Mouse (Mus musculus): ENCODE data around the gene Zfp827.

The Zfp827 gene

DNA sequence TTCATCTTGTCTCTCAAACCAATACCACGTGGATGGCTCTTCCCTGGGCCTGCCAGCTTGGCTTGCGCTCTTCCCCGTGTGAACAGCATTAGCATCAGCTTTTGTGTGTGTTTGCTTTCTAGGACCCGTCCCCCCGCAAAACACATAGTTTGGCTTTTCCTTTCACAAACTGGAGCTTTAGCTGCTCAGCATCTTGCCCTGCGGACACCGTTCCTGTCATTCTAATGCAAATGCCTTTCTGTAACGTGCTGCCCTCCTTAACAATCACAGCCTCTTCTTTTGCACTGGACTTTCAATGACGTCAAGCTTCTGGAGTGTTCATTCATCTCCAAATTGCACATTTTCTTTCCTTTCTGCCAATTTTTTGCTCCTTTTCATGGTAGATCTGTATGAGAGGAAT lies 196.1 kb downstream of the Zfp827 start:
- no peak for DNase-seq (ENCODE audit: low read depth)

DNA sequence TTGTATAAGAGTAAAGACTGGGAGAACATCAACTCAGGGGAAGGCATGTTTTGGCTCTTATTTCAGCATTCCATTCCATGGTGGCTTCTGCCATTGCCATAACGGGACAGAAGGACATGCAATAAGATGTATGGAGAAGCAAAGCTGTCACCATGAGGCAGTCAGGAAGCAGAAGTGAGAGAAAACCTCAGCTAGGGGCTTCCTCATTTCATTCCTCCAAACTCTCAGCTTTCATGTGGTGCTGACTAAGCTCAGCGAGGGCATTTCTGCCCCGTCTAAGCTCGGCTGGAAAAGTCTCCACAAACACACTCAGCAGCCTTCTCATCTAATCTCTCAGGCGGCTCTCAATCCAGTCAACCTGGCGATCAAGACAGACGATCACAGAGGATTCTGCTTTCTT lies 197.3 kb downstream of the Zfp827 start:
- no peak for DNase-seq (ENCODE audit: low read depth)

DNA sequence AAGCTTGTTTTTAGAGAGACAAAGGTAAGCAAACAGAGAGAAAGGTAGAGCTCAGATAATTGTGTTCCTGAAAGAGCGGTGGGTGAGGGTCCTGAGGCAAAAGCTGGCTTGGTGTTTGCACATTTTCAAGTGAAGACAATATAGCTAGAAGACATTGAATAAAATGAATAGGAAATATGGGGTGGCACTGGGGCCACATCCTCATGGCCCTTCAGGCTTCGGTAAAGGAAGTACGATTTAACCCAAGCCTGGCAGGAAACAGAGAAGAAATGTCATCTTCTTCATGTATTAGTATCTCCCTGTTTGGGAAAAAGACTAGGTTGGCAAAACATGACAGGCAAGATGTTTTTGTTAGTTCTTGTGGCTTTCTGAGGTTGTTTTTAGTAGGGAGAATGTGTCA lies 197.8 kb downstream of the Zfp827 start:
- DNase-seq (ENCODE audit: low read depth), result no peak

DNA sequence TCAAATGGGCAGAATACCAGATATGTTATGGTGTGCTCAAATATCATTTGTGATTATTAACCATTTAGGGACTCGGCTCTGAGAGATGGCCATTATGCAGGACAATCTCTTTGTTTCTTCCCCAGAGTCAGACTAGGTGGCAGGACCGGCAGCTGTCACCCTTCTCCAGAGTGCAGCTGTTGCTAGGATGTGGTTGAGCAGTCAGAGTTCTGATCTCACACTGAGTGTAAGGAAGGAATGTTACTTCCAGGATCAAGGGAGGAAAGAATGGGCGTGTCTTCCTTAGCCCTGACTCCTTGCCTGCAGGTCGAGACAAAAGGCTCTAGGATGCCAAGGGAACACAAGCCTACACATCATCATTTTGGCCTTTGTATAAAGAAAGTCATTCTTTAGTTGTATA lies 199.0 kb downstream of the Zfp827 start:
- DNase-seq (ENCODE audit: low read depth), result no peak

DNA sequence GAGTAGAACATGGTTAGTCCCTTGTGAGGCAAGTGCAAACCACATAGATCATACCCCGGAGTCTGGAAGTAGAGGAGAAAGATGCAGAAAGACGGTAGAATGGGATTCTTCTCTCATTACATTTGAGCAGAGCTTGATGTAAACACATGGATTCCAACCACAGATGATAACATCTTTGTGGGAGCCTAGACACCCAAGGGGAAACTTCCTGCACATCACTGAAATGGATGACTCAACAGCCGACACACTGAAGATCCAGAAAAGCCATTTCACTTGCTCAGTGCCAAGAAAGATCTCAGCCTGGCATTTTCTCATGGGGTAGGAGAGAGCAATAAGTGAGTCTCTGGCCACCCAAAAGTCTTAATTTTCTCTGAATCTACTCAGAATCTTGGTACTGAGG lies 199.7 kb downstream of the Zfp827 start:
- no peak for DNase-seq (ENCODE audit: low read depth)

DNA sequence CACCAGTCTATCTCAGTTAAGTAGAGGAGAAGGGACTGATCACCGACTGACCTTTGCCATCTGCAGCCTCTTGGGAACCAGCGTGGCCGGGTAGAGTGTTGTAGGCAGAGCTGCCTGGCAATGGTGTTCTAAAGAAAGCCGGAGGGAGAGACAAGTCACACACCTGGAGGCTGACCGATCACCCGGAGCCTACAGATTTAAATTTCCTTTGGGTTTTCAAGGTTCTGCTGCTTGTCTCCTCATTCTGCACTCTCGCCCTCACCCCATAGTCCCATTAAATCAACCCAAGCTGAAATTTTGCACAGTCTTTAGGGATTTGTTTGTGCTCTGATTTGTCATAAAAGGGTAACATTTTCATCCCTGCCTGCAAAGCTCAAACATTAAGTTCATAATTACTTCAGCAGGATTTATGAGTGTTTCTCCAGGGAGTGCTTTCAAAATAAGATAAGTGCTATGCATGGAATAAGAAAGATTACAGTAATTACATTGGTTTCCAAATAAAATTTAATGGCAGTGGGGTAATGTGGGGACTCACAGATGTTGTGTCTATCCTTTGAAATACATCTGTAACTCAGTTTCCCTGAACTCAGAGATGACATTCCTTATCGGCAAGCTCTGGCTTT lies 201.1 kb downstream of the Zfp827 start:
- no peak for DNase-seq (ENCODE audit: low read depth)

DNA sequence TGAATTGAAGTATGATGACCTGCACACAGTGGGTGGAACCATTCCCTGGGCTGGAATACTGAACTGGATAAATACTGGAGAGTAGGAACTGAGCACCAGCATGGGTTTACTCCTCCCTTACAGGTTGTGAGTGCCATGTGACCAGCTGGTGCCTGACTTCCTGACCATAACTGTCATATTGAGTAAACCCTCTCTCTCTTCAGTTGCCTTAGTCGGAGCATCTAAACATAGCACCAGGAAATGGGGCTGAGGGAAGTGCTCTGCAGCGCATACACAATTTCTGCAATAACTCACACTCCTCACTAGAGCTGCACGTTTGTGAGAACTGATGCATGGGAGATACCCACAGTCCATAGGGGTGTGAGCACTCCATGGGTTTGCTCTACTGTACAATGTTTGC lies 211.1 kb downstream of the Zfp827 start:
- no peak for DNase-seq (ENCODE audit: low read depth)

DNA sequence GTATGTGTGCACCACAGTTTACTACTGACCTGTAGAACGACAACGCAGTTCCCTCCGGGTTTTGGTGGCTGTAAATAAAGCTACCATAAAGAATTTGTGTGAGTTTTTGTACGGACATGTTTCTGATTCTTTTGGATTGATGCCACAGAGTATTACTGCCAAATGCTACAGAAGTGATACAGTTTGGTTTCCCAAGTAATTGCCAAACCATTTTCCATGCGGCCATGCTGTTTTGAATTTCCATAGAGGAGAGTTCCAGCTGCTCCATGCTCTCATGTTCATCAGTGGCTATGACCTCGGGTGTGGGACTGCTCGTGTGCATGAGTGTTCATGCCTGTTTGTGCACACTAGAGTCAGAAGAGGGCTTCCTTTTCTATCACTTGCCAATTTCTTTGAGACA lies 211.8 kb downstream of the Zfp827 start:
- no peak for DNase-seq (ENCODE audit: low read depth)
